Mouse (Mus musculus): ENCODE measurements around the gene Pam. TPM values are rescaled to one million over a fixed set of nuclear protein-coding genes. Genes with fewer than 3 reads are reported as not detected.

Gene Pam
- polyA plus RNA-seq, 1 experiment from 2014 or later = 65.9 TPM

GRCm38 (mm10) chr1:97848601-97849241 is 246.7 kb downstream of the Pam start:
- no peaks in the 10 kb centered on the region for H3K36me3 ChIP-seq (ENCODE audit: control insufficient read depth, insufficient read depth)
- no peak for ATAC-seq
- 76% methylated on average over 14 of the region's 14 CpGs for WGBS

GRCm38 (mm10) chr1:97843220-97843992 is 252.0 kb downstream of the Pam start:
- no peak overlapping the region for H3K4me3 ChIP-seq (ENCODE audit: low read depth, low read length)
- no peaks in the 10 kb centered on the region for H3K4me1 ChIP-seq (replicated peaks; ENCODE audit: control insufficient read depth, insufficient read depth, low read length)
- no peak overlapping the region for H3K27ac ChIP-seq (ENCODE audit: low read depth, low read length)
- no peaks in the 10 kb centered on the region for H3K27me3 ChIP-seq (replicated peaks; ENCODE audit: control insufficient read depth, insufficient read depth, low read length)
- no peaks in the 10 kb centered on the region for H3K9me3 ChIP-seq (ENCODE audit: control insufficient read depth)
- TF ChIP-seq CTCF (IDR thresholded peaks at IDR 0.05; ENCODE audit: low read depth) = no peak
- no peak for ATAC-seq
- 0 out of 2 replicates have a peak, but pooled peaks cover 3% of the 10 kb centered on the region for H3K36me3 ChIP-seq (ENCODE audit: control insufficient read depth, insufficient read depth)
- no peak overlapping the region for H3K9ac ChIP-seq (ENCODE audit: low read depth, low read length)
- no peak overlapping the region for H3K4me2 ChIP-seq (replicated peaks; ENCODE audit: low read depth)

More at GRCm38 (mm10) chr1:97848601-97849241, 246.7 kb downstream of the Pam start:
- H3K9ac ChIP-seq (ENCODE audit: low read depth, low read length) = no peak overlapping the region
- no peak overlapping the region for H3K4me3 ChIP-seq (ENCODE audit: low read depth, low read length)
- TF ChIP-seq CTCF (IDR thresholded peaks at IDR 0.05; ENCODE audit: low read depth) = no peak
- no peak overlapping the region for H3K27ac ChIP-seq (ENCODE audit: low read depth, low read length)
- H3K9me3 ChIP-seq (ENCODE audit: control insufficient read depth) = no peaks in the 10 kb centered on the region
- H3K4me1 ChIP-seq (replicated peaks; ENCODE audit: control insufficient read depth, insufficient read depth, low read length) = no peaks in the 10 kb centered on the region
- no peak overlapping the region for H3K4me2 ChIP-seq (replicated peaks; ENCODE audit: low read depth)
- H3K27me3 ChIP-seq (replicated peaks; ENCODE audit: control insufficient read depth, insufficient read depth, low read length) = no peaks in the 10 kb centered on the region

DNA sequence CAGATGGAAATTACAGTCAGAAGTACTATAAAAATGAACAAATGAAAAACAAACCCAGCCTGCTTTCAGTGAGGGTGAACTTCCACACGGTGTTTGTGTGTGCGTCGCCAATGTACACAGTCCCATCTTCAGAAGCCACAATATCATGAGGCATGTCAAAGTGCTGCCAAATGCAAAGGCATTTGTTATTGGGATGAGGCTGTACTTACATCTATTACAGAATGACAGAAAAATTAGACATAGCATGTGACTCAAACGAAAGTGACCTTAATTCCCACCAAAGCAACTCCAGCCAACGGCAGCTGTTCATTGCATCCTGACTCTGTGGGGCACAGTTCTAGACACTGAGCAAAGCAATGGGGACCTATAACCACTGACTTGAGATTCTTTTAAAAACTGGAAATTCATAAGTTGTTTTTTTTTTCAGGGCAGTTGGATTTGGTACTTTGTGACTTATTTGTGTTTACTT is 261.1 kb downstream of the Pam start:
- Histone ChIP-seq H3K9me3 (ENCODE audit: control insufficient read depth) (no peaks in the 10 kb centered on the region), H3K4me2 (replicated peaks; ENCODE audit: low read depth) (no peak overlapping the region), H3K27me3 (replicated peaks; ENCODE audit: control insufficient read depth, insufficient read depth, low read length) (no peaks in the 10 kb centered on the region), H3K4me1 (replicated peaks; ENCODE audit: control insufficient read depth, insufficient read depth, low read length) (no peaks in the 10 kb centered on the region), H3K4me3 (ENCODE audit: low read depth, low read length) (no peak overlapping the region), H3K36me3 (ENCODE audit: control insufficient read depth, insufficient read depth) (peaks cover 7% of the 10 kb centered on the region; the same call in 1 of the 2 replicates), H3K9ac (ENCODE audit: low read depth, low read length) (no peak overlapping the region), H3K27ac (ENCODE audit: low read depth, low read length) (no peak overlapping the region)
- 75% methylated on average over 5 of the region's 5 CpGs for WGBS
- ATAC-seq = no peak
- no peak for TF ChIP-seq CTCF (IDR thresholded peaks at IDR 0.05; ENCODE audit: low read depth)

DNA sequence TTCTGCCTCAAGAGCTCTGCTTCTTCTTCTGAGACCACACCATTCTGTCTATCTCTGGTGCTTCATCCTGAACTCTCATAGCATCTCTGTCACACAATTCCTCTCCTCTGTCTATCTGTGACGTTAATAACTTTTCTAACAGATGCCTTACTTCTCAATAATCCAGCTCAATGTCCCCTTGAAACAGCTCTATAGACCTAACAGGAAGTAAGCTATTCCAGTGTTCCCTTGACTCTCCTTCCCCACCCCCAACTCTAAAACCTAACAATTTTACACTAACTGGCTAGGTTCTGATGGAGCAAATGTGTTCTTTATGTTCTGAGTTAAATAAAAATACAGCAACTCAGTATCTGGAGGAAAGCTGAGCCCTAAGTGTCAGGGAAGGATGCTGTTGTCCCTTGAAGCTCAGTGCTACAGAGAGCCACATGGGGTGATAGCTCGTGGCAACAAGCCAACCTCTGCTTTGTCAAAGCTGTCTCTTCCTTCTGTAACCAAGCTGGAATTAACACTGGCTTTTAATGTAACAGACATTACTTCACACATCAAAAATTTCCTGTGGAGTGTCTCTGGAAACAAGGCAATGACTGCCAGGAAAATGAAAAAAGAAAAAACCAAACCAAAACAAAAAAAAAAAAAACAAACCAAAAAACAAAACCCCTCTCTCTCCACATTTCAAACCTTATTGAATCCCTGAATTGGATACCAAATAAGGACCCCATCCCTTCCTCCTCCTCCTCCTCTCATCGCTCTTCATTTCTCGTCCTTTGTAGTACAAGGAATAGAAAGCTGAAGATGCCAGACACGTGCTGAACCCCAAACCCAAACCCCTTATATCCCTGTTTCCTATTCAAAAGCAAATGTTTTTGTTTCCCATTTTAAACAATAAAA is 261.7 kb downstream of the Pam start:
- Histone ChIP-seq H3K4me1 (replicated peaks; ENCODE audit: control insufficient read depth, insufficient read depth, low read length) (no peaks in the 10 kb centered on the region), H3K9ac (ENCODE audit: low read depth, low read length) (no peak overlapping the region), H3K27me3 (replicated peaks; ENCODE audit: control insufficient read depth, insufficient read depth, low read length) (no peaks in the 10 kb centered on the region), H3K36me3 (ENCODE audit: control insufficient read depth, insufficient read depth) (peaks cover 7% of the 10 kb centered on the region; the same call in 1 of the 2 replicates), H3K9me3 (ENCODE audit: control insufficient read depth) (no peaks in the 10 kb centered on the region), H3K27ac (ENCODE audit: low read depth, low read length) (no peak overlapping the region), H3K4me3 (ENCODE audit: low read depth, low read length) (no peak overlapping the region), H3K4me2 (replicated peaks; ENCODE audit: low read depth) (no peak overlapping the region)
- TF ChIP-seq CTCF (IDR thresholded peaks at IDR 0.05; ENCODE audit: low read depth) = no peak
- 61% methylated on average over 5 of the region's 5 CpGs for WGBS
- no peak for ATAC-seq

GRCm38 (mm10) chr1:97828087-97828486 is 267.4 kb downstream of the Pam start:
- Histone ChIP-seq H3K4me1 (replicated peaks; ENCODE audit: control insufficient read depth, insufficient read depth, low read length) (no peaks in the 10 kb centered on the region), H3K9ac (ENCODE audit: low read depth, low read length) (no peak overlapping the region), H3K36me3 (ENCODE audit: control insufficient read depth, insufficient read depth) (peaks cover 11% of the 10 kb centered on the region; the same call in 1 of the 2 replicates), H3K9me3 (ENCODE audit: control insufficient read depth) (no peaks in the 10 kb centered on the region), H3K27me3 (replicated peaks; ENCODE audit: control insufficient read depth, insufficient read depth, low read length) (no peaks in the 10 kb centered on the region), H3K27ac (ENCODE audit: low read depth, low read length) (no peak overlapping the region), H3K4me3 (ENCODE audit: low read depth, low read length) (no peak overlapping the region), H3K4me2 (replicated peaks; ENCODE audit: low read depth) (no peak overlapping the region)
- 88% methylated on average over 5 of the region's 5 CpGs for WGBS
- ATAC-seq = no peak
- TF ChIP-seq CTCF (IDR thresholded peaks at IDR 0.05; ENCODE audit: low read depth) = no peak

DNA sequence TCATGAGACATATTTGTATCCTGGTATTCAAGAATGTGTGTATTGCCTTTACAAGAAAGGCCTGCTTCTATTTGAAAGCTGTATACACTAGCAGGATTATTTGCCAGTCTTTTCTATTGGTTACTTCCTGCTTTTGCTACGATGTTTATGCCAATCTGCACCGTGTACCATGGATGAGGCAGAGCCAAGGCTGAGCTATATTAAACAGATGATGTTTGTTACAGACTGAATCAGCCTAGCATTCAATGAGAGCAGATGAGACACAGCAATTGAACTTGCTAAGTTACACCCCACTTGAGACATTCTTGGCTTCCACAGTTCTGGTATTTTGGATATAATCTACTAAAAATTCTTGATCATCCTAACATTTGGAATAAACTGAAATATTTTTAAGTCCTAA is 267.9 kb downstream of the Pam start:
- H3K36me3 ChIP-seq (ENCODE audit: control insufficient read depth, insufficient read depth) = peaks cover 11% of the 10 kb centered on the region; the same call in 1 of the 2 replicates
- no peak overlapping the region for H3K27ac ChIP-seq (ENCODE audit: low read depth, low read length)
- H3K4me3 ChIP-seq (ENCODE audit: low read depth, low read length) = no peak overlapping the region
- H3K4me1 ChIP-seq (replicated peaks; ENCODE audit: control insufficient read depth, insufficient read depth, low read length) = no peaks in the 10 kb centered on the region
- WGBS = 45% methylated on average over 2 of the region's 2 CpGs
- no peak for TF ChIP-seq CTCF (IDR thresholded peaks at IDR 0.05; ENCODE audit: low read depth)
- H3K4me2 ChIP-seq (replicated peaks; ENCODE audit: low read depth) = no peak overlapping the region
- no peaks in the 10 kb centered on the region for H3K9me3 ChIP-seq (ENCODE audit: control insufficient read depth)
- no peaks in the 10 kb centered on the region for H3K27me3 ChIP-seq (replicated peaks; ENCODE audit: control insufficient read depth, insufficient read depth, low read length)
- no peak overlapping the region for H3K9ac ChIP-seq (ENCODE audit: low read depth, low read length)
- ATAC-seq = no peak
